Mouse (Mus musculus): ENCODE data around the gene Cdc42se2. TPM values are rescaled to one million over a fixed set of nuclear protein-coding genes. Genes with fewer than 3 reads are reported as not detected.

Gene Cdc42se2
- polyA plus RNA-seq, 1 experiment from 2014 or later, result 56.0 TPM

- ATAC-seq (ENCODE audit: extremely low read depth, insufficient number of reproducible peaks, low FRiP score, low TSS enrichment), result no peak
- Histone ChIP-seq H3K4me1 (peaks cover 51% of the 10 kb centered on the region), H3K27me3 (replicated peaks) (no peaks in the 10 kb centered on the region), H3K9ac (peak overlapping the region; percentile 33; the same call in 1 of the 2 replicates), H3K4me3 (no peak overlapping the region), H3K9me3 (no peaks in the 10 kb centered on the region), H3K27ac (replicated peaks) (peak overlapping the region; percentile 75), H3K4me2 (no peak overlapping the region), H3K36me3 (peaks cover 37% of the 10 kb centered on the region)
- WGBS, result 28% methylated on average over 5 of the region's 5 CpGs
These were observed 60.1 kb downstream of the Cdc42se2 start for GRCm38 (mm10) chr11:54727327-54727901.

- Histone ChIP-seq H3K36me3 (peaks cover 37% of the 10 kb centered on the region), H3K9me3 (no peaks in the 10 kb centered on the region), H3K4me1 (peaks cover 59% of the 10 kb centered on the region), H3K4me2 (no peak overlapping the region), H3K27me3 (replicated peaks) (no peaks in the 10 kb centered on the region), H3K4me3 (no peak overlapping the region), H3K27ac (replicated peaks) (peak overlapping the region; percentile 75), H3K9ac (no peak overlapping the region)
- WGBS, result 60% methylated on average over 3 of the region's 3 CpGs
- no peak for ATAC-seq (ENCODE audit: extremely low read depth, insufficient number of reproducible peaks, low FRiP score, low TSS enrichment)
These were observed 60.9 kb downstream of the Cdc42se2 start for GRCm38 (mm10) chr11:54726571-54727062.

GRCm38 (mm10) chr11:54724353-54725034, 63.0 kb downstream of the Cdc42se2 start:
- Histone ChIP-seq H3K4me1 (peaks cover 64% of the 10 kb centered on the region), H3K4me3 (no peak overlapping the region), H3K9me3 (no peaks in the 10 kb centered on the region), H3K9ac (peak overlapping the region; percentile 60; the same call in 1 of the 2 replicates), H3K36me3 (peaks cover 47% of the 10 kb centered on the region), H3K27ac (replicated peaks) (peak overlapping the region; percentile 77), H3K4me2 (peak overlapping the region; percentile 4; the same call in 1 of the 2 replicates), H3K27me3 (replicated peaks) (no peaks in the 10 kb centered on the region)
- WGBS, result 51% methylated on average over 4 of the region's 4 CpGs
- ATAC-seq (ENCODE audit: extremely low read depth, insufficient number of reproducible peaks, low FRiP score, low TSS enrichment), result no peak; the same call in 1 of the 2 replicates

DNA sequence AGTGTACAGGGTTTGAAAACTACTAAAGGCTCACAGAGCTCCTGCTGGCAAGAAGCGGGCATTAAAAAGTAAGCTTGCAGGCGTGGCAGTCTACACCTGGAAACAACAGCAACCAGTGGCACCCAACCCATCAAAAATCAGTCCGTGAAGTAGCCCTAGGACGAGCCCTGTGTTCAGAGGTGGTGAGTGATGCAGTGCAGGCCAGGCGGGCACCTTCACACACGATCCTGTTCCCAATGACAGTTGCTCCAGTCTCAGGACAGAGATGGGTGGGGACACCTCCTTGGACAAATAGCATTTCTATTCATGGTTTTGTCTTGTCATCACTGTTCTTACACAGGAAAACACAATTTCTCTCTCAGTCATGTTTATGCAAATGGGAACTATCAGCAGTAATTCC, 65.4 kb downstream of the Cdc42se2 start:
- Histone ChIP-seq H3K4me2 (no peak overlapping the region), H3K4me1 (peaks cover 50% of the 10 kb centered on the region), H3K4me3 (no peak overlapping the region), H3K27me3 (replicated peaks) (no peaks in the 10 kb centered on the region), H3K27ac (replicated peaks) (peak overlapping the region; percentile 34), H3K9me3 (no peaks in the 10 kb centered on the region), H3K36me3 (peaks cover 61% of the 10 kb centered on the region), H3K9ac (no peak overlapping the region)
- ATAC-seq (ENCODE audit: extremely low read depth, insufficient number of reproducible peaks, low FRiP score, low TSS enrichment), result no peak
- WGBS, result 39% methylated on average over 6 of the region's 6 CpGs

DNA sequence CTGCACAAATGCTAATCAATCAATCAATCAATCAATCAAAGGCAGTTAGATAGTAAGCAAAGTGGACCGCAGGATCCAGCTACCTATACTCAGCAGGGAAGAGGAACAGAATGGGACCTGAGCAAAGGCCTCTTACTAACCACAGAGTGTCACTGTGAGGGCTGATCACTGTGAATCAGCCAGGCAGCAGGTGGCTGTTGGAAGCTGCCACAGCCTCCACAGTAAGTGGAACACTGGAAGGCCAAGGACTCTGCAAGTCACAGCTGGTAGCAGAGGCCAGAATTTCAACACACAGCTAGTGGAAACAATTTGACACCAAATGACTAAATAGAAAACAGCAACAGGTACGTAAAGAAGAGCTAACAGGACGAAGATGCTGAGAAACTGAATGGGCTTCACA, 68.9 kb downstream of the Cdc42se2 start:
- 89% methylated on average over 3 of the region's 3 CpGs for WGBS
- Histone ChIP-seq H3K4me2 (no peak overlapping the region), H3K36me3 (peaks cover 84% of the 10 kb centered on the region), H3K27ac (replicated peaks) (no peak overlapping the region), H3K4me3 (no peak overlapping the region), H3K9ac (no peak overlapping the region), H3K9me3 (peaks cover 9% of the 10 kb centered on the region; the same call in 1 of the 2 replicates), H3K4me1 (peaks cover 22% of the 10 kb centered on the region), H3K27me3 (replicated peaks) (no peaks in the 10 kb centered on the region)
- no peak for ATAC-seq (ENCODE audit: extremely low read depth, insufficient number of reproducible peaks, low FRiP score, low TSS enrichment)

- no peaks in the 10 kb centered on the region for H3K27me3 ChIP-seq (replicated peaks)
- H3K27ac ChIP-seq (replicated peaks), result no peak overlapping the region
- H3K4me2 ChIP-seq, result no peak overlapping the region
- peaks cover 9% of the 10 kb centered on the region; the same call in 1 of the 2 replicates for H3K9me3 ChIP-seq
- H3K9ac ChIP-seq, result no peak overlapping the region
- H3K36me3 ChIP-seq, result peaks cover 78% of the 10 kb centered on the region
- 84% methylated on average over 3 of the region's 3 CpGs for WGBS
- ATAC-seq (ENCODE audit: extremely low read depth, insufficient number of reproducible peaks, low FRiP score, low TSS enrichment), result no peak
- no peak overlapping the region for H3K4me3 ChIP-seq
- peaks cover 18% of the 10 kb centered on the region for H3K4me1 ChIP-seq
These were observed 69.6 kb downstream of the Cdc42se2 start for GRCm38 (mm10) chr11:54717893-54718292.

DNA sequence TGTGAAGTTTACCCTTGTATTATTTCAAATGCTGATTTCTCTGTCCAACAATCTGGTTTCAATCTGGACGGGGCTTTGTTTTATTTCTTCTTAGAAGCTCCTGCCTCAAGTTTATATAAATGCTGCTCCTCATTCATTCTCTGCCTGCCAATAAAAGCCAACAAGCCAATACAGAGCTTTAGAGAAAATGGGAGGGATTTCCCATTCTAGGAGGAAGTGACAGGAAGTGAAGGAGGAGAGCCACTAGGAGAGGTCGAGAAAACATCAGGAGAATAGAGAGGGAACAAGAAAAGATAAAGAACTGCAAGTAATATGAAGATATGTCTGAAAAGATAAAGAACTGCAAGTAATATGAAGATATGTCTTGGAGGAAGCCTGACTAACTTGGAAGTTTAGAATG, 74.6 kb downstream of the Cdc42se2 start:
- WGBS, result 69% methylated on average over 2 of the region's 2 CpGs
- H3K9ac ChIP-seq, result no peak overlapping the region

GRCm38 (mm10) chr11:54710512-54711293, 76.8 kb downstream of the Cdc42se2 start:
- Histone ChIP-seq H3K36me3 (peaks cover 17% of the 10 kb centered on the region), H3K9ac (no peak overlapping the region), H3K9me3 (peaks cover 6% of the 10 kb centered on the region; the same call in 1 of the 2 replicates), H3K4me3 (no peak overlapping the region), H3K27ac (replicated peaks) (peak overlapping the region; percentile 24; the same call in 1 of the 2 replicates), H3K4me2 (no peak overlapping the region), H3K27me3 (replicated peaks) (no peaks in the 10 kb centered on the region), H3K4me1 (peaks cover 11% of the 10 kb centered on the region)
- no peak for ATAC-seq (ENCODE audit: extremely low read depth, insufficient number of reproducible peaks, low FRiP score, low TSS enrichment)
- WGBS, result 84% methylated on average over 4 of the region's 4 CpGs

More for the DNA sequence above, 74.6 kb downstream of the Cdc42se2 start:
- H3K4me2 ChIP-seq, result no peak overlapping the region
- H3K4me1 ChIP-seq, result peaks cover 11% of the 10 kb centered on the region
- H3K27ac ChIP-seq (replicated peaks), result no peak overlapping the region
- H3K27me3 ChIP-seq (replicated peaks), result no peaks in the 10 kb centered on the region
- peaks cover 36% of the 10 kb centered on the region for H3K36me3 ChIP-seq
- ATAC-seq (ENCODE audit: extremely low read depth, insufficient number of reproducible peaks, low FRiP score, low TSS enrichment), result no peak
- no peak overlapping the region for H3K4me3 ChIP-seq
- H3K9me3 ChIP-seq, result peaks cover 9% of the 10 kb centered on the region; the same call in 1 of the 2 replicates

GRCm38 (mm10) chr11:54709645-54710044, 77.8 kb downstream of the Cdc42se2 start:
- Histone ChIP-seq H3K27ac (replicated peaks) (no peak overlapping the region), H3K9me3 (no peaks in the 10 kb centered on the region), H3K27me3 (replicated peaks) (no peaks in the 10 kb centered on the region), H3K4me2 (no peak overlapping the region), H3K4me3 (no peak overlapping the region), H3K36me3 (peaks cover 7% of the 10 kb centered on the region), H3K4me1 (peaks cover 11% of the 10 kb centered on the region), H3K9ac (no peak overlapping the region)
- no peak for ATAC-seq (ENCODE audit: extremely low read depth, insufficient number of reproducible peaks, low FRiP score, low TSS enrichment)
- WGBS, result 53% methylated on average over 2 of the region's 2 CpGs

DNA sequence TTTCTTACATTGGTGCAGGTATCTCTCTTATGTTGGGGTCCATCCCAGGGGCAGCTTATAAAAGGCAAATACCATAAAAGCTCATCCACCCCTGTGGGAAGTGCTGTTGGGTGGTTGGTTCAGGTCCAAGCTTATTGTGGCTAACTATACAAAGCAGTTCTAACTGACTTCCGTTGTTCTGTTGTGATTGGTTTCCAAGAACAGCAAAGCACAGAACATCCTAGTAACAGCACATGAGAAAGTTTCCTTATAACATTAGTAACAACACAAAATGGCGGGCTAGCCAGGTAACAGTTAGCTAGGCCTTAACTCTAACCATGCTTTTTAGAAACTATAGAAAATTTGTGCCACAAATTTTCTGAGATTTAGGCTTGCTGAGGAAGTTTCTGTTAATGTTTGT, 79.3 kb downstream of the Cdc42se2 start:
- no peak overlapping the region for H3K4me2 ChIP-seq
- no peak for ATAC-seq (ENCODE audit: extremely low read depth, insufficient number of reproducible peaks, low FRiP score, low TSS enrichment)
- H3K4me1 ChIP-seq, result peaks cover 11% of the 10 kb centered on the region
- H3K4me3 ChIP-seq, result no peak overlapping the region
- WGBS, result 81% methylated on average over 2 of the region's 2 CpGs
- no peak overlapping the region for H3K9ac ChIP-seq
- 0 out of 2 replicates have a peak, but pooled peaks cover 2% of the 10 kb centered on the region for H3K36me3 ChIP-seq
- H3K27ac ChIP-seq (replicated peaks), result no peak overlapping the region
- H3K9me3 ChIP-seq, result no peaks in the 10 kb centered on the region
- no peaks in the 10 kb centered on the region for H3K27me3 ChIP-seq (replicated peaks)

GRCm38 (mm10) chr11:54703306-54703705, 84.2 kb downstream of the Cdc42se2 start:
- Histone ChIP-seq H3K4me1 (no peaks in the 10 kb centered on the region), H3K9ac (no peak overlapping the region), H3K4me3 (no peak overlapping the region), H3K9me3 (no peaks in the 10 kb centered on the region), H3K27me3 (replicated peaks) (no peaks in the 10 kb centered on the region), H3K4me2 (no peak overlapping the region), H3K36me3 (peaks cover 17% of the 10 kb centered on the region), H3K27ac (replicated peaks) (no peak overlapping the region)
- WGBS, result 25% methylated on average over 4 of the region's 4 CpGs
- no peak for ATAC-seq (ENCODE audit: extremely low read depth, insufficient number of reproducible peaks, low FRiP score, low TSS enrichment)
